Mouse (Mus musculus): ENCODE results near the gene Setd1b. TPM values are rescaled to one million over a fixed set of nuclear protein-coding genes. Genes with fewer than 3 reads are reported as not detected.
"Not testable (repeated sequence)": the region's sequence is repeated elsewhere in the genome, so short reads cannot be mapped to it uniquely, and the experiment has no call there.

Gene Setd1b
- total RNA-seq, 2 experiments from 2014 or later = 31.7 to 35.0 TPM

- DNase-seq (ENCODE audit: low spot score in 2 of 2) = not testable (repeated sequence)
Measured at GRCm38 (mm10) chr5:123200816-123201522, 59.0 kb downstream of the Setd1b start.

- DNase-seq (ENCODE audit: low spot score in 2 of 2) = no peak
Measured at GRCm38 (mm10) chr5:123201523-123201892, 59.5 kb downstream of the Setd1b start.

DNA sequence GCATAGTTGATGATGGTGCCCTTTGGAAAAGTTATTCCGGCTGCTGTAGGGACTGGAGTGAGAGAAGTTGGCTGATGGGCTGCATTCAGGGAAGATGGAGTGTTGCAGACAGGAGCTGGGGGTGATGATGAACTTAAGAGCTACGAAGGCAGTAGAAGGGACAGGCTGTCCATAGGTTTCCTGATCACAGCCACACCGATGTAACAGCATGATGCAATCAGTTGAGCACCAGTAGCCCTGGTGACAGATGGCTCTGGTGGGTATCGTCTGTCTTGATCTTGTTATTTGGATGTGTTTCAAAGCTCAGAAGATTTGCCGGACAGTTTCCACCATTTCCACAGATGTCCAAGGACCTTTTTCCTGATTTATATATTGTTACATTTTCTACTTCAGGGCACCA, 60.0 kb downstream of the Setd1b start:
- no peak for DNase-seq (ENCODE audit: low spot score in 2 of 2)

GRCm38 (mm10) chr5:123202771-123203170, 60.8 kb downstream of the Setd1b start:
- DNase-seq (ENCODE audit: low spot score in 2 of 2) = not testable (repeated sequence)

DNA sequence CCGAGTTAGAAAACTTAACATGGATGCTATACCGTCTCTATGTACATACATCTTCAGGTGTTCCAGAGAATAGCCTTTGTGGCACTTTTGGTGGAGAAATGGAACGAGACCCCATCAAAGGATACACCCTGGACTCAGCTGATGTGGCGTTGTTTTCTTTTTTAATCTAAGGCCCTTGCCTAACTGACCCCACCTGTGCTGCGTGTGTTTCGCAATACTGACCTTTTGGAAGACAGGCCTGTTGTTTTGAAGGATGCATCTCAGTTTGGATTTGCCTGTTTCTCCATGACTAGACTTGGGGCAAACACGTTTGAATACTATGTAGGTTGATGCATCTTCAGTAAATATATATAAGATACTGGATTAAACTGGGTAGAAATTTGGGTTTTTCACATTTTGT, 61.6 kb downstream of the Setd1b start:
- DNase-seq (ENCODE audit: low spot score in 2 of 2) = not testable (repeated sequence)

Other genes starting within 250 kb of the Setd1b start
- gene Kdm2b, start 152.4 kb upstream of the Setd1b start, total RNA-seq (2021) = 10 to 100 TPM; 58.6 to 59.2 TPM
- 10 to 100 TPM; 16.1 to 19.2 TPM for gene Orai1, start 127.1 kb upstream of the Setd1b start, total RNA-seq (2021)
- under 1 TPM; 0.51 to 0.85 TPM for gene Morn3, start 95.2 kb upstream of the Setd1b start, total RNA-seq (2021)
- gene Tmem120b, start 73.8 kb upstream of the Setd1b start, total RNA-seq (2021) = 10 to 100 TPM; 19.6 to 24.5 TPM
- 10 to 100 TPM; 40.9 to 46.6 TPM for gene Rhof, start 9.5 kb upstream of the Setd1b start, total RNA-seq (2021)
- 10 to 100 TPM; 31.4 to 39.8 TPM for gene Psmd9, start 27.2 kb downstream of the Setd1b start, total RNA-seq (2021)
- gene Hpd, start 40.5 kb downstream of the Setd1b start, total RNA-seq (2021) = under 1 TPM in 1 of 2 experiments, not detected in 1; 0.55 TPM
- gene Wdr66, start 109.9 kb downstream of the Setd1b start, total RNA-seq (2021) = 1 to 10 TPM; 5.4 to 7.3 TPM
- 10 to 100 TPM; 72.7 to 78.5 TPM for gene Bcl7a, start 201.6 kb downstream of the Setd1b start, total RNA-seq (2021)